Mouse (Mus musculus) E14TG2a.4 (cell line): ENCODE measurements around the gene Pdxp.

Source experiments
- CTCF ChIP-seq: conservative IDR thresholded peaks from 2 replicates; pipeline ENCODE4 v1.5.1; 2014; ENCODE audit warnings: low read length
- NANOG ChIP-seq: IDR thresholded peaks from 2 replicates; pipeline ENCODE4 v1.6.1; 2014; ENCODE audit warnings: borderline replicate concordance, low read length, mixed read lengths
- POU5F1 ChIP-seq: IDR thresholded peaks from 2 replicates; pipeline ENCODE4 v1.6.1; 2014; ENCODE audit warnings: low read length, borderline replicate concordance

GRCm38 (mm10) chr15:78934784-78935320, 21.1 kb downstream of the Pdxp start, which contains the start of gene Nol12:
- no peak for TF ChIP-seq CTCF
- TF ChIP-seq POU5F1: no peak
- no peak for TF ChIP-seq NANOG
